Mouse (Mus musculus) spleen, adult 18-20 months (tissue): Measurements from ENCODE around the gene Adra1b.

Source experiments
- DNase-seq, 2 experiments: peaks; one replicate each; pipeline ENCODE4 v3.0.0; 2022; ENCODE audit warnings: mixed read lengths in 2 of 2

Gene Adra1b

DNA sequence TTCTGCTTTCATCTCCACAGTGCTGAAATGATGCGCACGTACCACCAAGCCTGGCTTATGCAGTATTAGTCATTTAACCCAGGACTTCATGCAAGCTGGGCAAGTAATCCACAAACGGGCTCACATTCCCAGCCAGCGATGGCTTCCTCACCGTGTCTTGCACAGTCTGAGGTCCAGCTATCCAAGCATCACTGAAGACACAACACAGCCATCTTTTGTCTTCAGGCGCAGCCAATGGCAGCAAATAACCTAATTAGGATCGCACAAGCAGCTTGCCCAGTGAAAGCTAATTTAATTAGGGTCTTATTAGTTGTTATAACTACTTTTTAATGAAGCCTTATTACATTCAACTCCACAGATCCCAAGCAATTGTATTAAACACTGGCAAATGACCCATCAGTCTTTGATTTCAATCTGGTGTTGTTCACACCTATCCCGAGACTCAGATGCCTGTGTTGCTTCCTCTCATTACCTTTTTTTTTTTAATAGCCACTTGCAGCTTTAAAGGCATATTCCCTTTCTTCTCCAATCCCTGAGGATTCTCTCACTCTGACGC, 83.6 kb downstream of the Adra1b start:
- no peak for DNase-seq

DNA sequence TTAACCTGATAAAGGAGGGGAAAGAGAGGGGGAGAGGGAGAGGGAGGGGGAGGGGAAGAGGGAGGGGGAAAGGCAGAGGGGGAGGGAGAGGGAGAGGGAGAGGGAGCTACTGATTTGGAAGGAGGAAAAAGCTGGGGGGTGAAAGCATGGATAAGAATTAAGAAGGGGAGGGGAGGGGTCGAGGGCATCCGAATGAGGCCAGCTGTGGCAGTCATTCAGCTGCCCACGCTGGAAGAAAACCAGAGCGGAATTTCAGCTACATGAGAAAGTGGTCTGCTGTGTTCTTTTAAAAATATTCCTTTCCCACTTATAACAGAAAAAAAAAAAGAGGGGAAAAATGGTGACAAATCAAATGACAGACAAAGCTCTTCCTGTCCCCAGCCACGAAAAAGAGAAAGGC, 88.5 kb downstream of the Adra1b start:
- no peak for DNase-seq

DNA sequence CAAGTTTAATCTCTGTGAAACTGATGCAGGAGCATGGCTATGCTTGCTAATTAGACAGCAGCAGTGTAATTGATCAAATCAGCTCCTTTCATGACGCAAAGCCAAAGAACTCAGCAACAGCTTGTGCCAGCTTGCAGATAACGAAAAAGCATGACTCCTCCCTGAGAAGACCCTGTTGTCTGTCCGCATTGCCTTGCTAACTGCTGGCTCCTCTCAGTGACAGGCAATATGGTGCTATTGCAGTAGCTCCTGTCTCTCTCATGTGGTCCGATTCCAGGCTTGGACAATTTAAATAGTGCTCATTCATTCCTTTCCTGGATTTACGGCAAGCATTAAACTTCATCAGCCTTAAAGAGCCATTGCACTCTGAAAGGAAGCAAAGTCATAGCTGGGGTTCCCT, 93.3 kb downstream of the Adra1b start:
- DNase-seq, result no peak

DNA sequence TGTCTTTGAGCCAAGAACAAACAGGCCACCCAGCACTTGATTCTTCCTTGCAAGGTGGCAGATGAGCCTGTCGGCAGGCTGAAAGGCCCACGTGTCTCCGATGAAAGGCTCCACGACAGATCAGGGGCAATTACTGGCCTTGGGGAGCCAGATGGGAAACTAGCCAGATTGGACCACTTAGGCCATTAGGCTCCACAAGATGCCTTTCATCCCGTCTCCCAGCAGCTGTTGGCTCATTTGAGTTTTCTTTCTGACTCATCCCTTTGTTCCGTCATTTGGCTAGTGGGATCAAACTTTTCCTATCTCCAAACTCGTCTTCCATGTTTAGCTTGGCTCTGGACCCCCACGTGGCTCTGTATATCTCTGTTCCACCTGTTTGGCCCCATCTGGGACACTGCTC, 105.0 kb downstream of the Adra1b start:
- no peak for DNase-seq

- no peak for DNase-seq
These were observed 110.6 kb downstream of the Adra1b start for GRCm38 (mm10) chr11:43790446-43790845.

DNA sequence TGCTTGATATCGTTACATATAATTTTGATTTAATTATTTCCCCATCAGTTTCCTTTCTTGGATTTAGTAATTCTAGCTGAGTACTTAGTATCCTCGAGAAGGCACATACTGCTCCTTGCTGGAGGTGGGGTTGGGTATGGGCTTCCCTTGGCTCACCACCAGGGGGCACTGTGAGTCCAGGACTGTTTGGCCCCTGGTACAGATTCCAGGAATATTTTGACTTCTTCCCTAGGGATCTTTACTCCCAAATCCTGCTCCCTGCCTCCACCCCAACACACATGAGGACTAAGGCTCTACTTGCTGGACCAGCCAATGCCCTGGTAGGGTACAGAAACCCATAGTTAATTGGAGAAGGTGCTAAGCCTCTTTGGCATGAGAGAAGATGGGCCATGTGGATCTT, 117.2 kb downstream of the Adra1b start:
- peak in 1 of 2 experiments; percentile 48 for DNase-seq

- no peak for DNase-seq
These were observed 117.9 kb downstream of the Adra1b start for GRCm38 (mm10) chr11:43783106-43783505.

- DNase-seq, result no peak
These were observed 121.5 kb downstream of the Adra1b start for GRCm38 (mm10) chr11:43779551-43779950.

- DNase-seq, result no peak
These were observed 124.7 kb downstream of the Adra1b start for GRCm38 (mm10) chr11:43776324-43776694.

DNA sequence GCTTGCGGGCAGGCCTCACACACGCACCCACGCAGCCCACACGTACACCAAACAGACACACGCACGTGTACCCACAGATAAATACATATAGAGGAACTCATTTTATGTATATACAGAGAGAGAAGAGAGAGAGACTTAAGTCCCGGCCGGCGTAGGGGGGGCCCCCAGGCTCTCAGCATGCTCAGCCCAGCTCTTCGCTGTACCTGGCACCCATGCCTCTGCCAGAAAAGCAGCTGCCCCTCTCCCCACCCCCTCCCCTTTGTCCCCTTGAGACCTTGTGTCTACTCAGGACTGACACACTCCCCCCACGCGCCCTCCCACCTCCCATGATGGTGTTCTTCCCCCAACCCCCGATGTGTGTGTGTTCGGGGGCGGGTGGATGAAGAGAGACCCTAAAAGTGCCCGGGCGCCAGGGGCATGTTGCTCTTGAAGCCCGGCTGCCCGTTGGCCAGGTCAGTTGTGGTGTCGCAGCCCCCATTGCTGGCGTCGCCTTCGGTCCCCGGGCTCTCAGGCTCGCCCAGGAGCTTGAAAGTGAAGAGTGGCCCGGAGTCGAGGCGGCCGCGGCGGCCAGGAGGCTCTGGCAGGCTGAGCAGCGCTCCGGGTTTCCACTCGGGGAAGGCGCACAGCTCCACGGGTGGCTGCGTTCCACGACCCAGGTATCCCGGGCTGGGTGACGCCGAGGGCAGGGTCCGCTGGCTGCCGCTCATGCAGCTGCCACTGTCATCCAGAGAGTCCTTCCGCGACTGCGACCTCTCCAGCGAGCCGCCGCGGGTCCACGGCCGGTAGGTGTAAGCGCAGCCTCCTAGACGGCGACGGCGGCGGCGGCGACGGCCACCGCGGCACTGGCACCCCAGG, 125.3 kb downstream of the Adra1b start:
- DNase-seq, result no peak

GRCm38 (mm10) chr11:43773725-43774124, 127.3 kb downstream of the Adra1b start:
- DNase-seq, result no peak

- no peak for DNase-seq
These were observed 130.9 kb downstream of the Adra1b start for GRCm38 (mm10) chr11:43770110-43770509.

- no peak for DNase-seq
These were observed 133.3 kb downstream of the Adra1b start for GRCm38 (mm10) chr11:43767749-43768148.

GRCm38 (mm10) chr11:43766922-43767648, 133.9 kb downstream of the Adra1b start:
- DNase-seq, result peak; percentile 51 to 77

DNA sequence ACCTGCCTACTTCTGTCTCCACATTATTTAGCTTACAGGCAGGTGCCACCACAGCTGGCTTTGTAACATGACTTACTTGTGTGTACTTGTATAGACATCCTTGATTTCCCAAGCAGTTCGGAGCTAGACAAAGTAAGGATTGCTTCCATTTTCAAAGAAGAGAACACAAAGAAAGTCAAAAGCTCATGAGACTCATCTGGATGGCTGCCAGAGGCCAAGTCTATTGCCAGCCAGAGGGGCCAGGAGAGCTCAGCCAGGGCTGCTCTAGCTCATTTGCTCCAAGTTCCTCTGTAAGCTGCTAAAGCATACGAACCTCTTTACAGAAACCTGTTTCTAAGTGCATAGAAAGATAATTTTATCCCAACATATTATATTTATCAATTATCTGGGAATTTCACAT, 142.6 kb downstream of the Adra1b start:
- DNase-seq, result no peak

- no peak for DNase-seq
These were observed 145.6 kb downstream of the Adra1b start for GRCm38 (mm10) chr11:43755411-43755810.

DNA sequence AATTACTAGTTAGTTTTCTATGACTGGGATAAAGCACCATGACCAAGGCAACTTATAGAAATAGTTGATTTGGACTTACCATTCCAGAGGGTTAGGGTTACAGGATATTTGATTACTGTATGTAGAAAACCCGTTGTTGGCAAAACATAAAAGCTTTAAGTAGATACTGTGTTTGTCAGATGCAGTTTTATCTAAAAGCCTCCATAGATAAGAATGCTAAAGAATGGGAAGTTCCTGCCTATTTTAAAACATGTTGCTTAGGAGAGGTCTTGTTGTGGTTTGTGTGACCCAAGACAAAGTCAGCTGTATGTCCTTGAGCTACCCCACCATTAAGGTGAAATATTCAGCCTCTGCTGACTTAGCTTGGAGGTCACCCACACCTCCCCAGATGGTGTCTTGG, 146.4 kb downstream of the Adra1b start:
- no peak for DNase-seq

DNA sequence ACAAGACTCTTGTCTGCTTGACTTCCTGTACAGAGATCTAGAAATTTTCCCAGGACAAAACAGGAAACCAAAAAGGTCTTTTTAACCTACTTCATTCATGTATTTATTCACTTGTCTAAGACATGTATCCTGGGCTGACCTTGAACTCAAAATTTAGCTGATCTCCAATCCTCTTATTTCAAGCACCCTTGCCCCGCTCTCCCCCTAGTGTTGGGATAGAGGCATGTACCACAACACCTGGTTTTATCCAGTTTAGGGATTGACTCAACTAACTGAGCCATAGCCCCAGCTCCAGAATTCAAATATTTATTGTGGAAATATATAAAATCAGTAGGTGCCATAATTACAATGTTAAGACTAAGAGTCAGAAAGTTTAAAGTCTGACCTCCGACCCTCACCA, 149.5 kb downstream of the Adra1b start:
- no peak for DNase-seq

- DNase-seq, result peak; percentile 89 to 91
These were observed 153.5 kb downstream of the Adra1b start, which contains the start of gene Ttc1 for GRCm38 (mm10) chr11:43747233-43748226. Ttc1 (minus strand) TSS chr11:43748008.

GRCm38 (mm10) chr11:43728737-43729301, 172.2 kb downstream of the Adra1b start:
- DNase-seq, result no peak

DNA sequence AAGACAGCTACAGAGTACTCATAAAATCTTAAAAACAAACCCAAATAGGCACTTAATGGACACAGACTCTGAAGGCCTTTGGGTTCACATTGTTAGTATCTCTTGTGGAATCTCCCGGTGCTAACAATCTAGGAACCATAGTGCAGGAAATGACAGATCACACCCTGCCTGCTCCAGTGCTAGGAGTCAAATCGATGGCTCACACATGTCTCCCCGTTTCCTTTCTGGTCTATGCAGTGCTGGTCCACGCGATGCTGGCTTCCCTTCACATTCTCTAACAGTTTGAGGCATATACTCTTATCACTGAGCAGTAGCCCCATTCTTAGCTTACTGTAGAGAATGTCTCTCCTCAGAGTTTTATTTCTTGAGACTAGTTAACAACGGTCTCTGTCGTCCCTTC, 173.2 kb downstream of the Adra1b start:
- no peak for DNase-seq
